Mouse (Mus musculus): Measurements from ENCODE around the gene Thap7.

Thap7 gene

DNA sequence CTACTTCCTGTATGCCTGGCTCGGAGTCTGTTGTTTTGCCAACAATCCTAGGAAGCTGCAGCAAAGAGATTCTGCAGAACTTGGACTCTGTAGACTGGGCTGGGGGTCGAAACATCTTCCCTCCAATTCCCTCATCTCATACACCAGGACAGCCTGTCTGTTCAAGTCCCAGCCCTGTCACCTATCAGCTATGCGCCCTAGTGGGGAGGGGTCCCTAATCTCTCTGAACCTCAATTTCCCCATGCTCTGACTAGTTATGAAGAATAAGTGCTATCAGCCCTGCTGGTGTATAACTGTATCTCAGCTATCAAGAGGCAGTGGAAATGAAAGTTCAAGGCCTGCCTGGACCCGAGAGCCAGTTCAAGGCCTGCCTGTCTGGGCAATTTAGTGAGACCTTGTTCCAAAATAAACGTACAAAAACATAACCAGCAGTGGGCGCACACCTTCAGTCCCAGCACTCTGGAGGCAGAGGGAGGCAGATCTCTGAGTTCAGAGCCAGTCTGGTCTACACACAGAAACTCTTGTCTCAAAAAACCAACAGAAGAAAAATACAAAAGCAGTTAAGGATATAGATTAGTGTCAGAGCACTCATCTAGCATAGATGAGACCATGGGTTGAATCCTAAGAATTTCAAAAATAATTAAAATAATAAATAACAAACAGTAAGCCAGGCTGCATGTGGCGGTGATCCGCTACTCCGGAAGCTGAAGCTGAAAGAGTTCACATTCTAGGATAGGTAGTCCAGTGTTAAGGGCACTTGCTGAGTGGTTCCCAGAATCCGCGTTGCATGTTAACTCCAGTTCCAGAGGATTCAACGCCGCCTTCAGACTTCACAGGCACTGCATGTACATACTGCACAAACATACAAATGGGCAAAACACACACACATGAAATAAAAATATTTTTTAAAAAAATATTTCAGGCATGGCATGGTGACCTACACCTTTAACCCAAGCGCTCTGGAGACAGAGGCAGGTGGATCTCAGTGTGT is 42.2 kb downstream of the Thap7 start:
- no peak for DNase-seq (ENCODE audit: low read depth, low spot score)

DNA sequence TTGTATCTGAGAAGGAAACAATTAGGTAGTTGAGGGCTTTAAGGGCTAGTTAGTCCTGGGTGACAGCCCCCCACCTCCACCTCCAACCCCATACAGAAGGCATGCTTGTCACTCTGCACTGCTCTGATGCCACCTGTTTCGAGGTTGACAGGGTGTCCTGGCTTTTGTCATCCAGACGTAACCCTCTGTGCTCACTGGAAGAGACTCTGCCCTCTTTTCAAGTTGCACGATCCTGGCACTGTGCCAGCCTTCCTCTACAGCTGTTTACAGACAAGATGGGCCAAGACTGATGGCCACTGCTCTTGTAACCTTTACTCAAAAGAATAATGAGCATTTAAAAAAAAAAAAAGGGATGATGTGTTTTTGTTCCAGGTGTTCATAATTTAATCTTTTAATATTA is 44.4 kb downstream of the Thap7 start:
- no peak for DNase-seq (ENCODE audit: low read depth, low spot score)

DNA sequence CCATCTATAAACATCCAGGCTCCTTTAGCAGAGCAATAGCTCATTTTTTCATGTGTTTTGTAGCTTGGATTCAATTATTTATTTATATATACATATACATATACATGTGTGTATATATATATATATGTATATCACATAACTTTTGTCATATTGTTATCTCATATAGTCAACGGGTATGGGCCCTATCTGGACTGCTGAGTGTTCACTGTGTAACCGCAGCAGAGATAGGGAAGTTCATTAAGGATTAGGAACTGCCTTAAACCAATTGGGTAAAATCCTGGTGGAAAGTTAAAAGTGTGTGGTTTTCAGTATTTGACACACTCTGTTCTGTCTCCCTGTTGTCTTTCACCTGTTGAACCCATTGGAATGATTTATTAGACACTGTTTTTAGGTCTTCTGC is 49.5 kb downstream of the Thap7 start:
- DNase-seq (ENCODE audit: low read depth, low spot score) = no peak

- DNase-seq (ENCODE audit: low read depth, low spot score) = no peak
Observed at GRCm38 (mm10) chr16:17478331-17478943, 52.5 kb downstream of the Thap7 start.

Measured in retina, postnatal 7 days (tissue).